In the genomic region with DNA sequence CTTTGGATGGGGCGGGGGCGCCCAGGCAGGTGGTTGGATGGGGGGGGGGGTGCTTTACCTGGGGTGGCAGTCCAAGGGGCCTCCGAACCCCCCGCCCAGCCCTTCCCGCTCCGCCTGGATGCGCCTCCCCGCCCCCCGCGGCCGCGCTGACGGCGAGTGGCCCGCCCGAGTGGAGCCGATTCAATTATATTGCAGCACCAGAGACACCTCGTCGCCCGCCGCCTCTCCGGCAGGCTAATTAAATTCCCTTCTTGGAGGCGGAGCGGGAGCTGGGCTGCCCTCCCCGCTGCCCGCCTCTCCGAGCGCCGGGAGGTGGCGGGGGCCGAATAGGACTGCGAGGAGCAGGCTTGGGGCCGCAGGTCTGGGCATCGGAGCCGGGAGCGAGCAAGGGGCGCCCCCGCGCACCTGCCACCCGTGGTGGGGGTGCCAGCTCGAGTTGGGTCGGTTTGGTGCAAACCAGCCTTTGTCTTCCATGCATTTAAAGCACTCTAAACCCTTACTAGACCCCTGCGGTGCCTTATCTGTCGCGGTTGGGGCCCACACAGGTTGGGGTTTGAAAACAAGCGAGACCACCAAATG, we compare ENCODE assay signal across 8 mouse cellular contexts. TPM values are rescaled to one million over a fixed set of nuclear protein-coding genes. Genes with fewer than 3 reads are reported as not detected.
DNase-seq lines count a peak whose midpoint lies in the region; TF ChIP-seq lines count a peak whose summit lies in the region.

No protein-coding gene starts in this region.

- peak; percentile 59 for DNase-seq in gastrocnemius, adult 18-20 months (ENCODE audit: low spot score)
- no peak for DNase-seq in gastrocnemius, postnatal 4 days (ENCODE audit: low spot score in 2 of 2)
- DNase-seq in cerebellum, adult 2 months, result peak; percentile 84 to 89
- DNase-seq in gastrocnemius, postnatal 14 days, result peak; percentile 63
- peak; percentile 86 for DNase-seq in kidney, adult 2 months
- peak; percentile 54 for DNase-seq in liver, adult 2 months (ENCODE audit: extremely low read depth, low read depth, low spot score)
- peak; percentile 70 for DNase-seq in neural tube, embryonic 10.5 days (ENCODE audit: extremely low spot score, low spot score)
- peak; percentile 64 for DNase-seq in testis, postnatal 10 days (ENCODE audit: low spot score)

- H3K36me3 ChIP-seq in kidney, adult 2 months (ENCODE audit: control insufficient read depth, insufficient read depth, low read length), result no peaks in the 10 kb centered on the region
- no peaks in the 10 kb centered on the region for H3K36me3 ChIP-seq in liver, adult 2 months (ENCODE audit: control insufficient read depth, insufficient read depth, low read length)

- under 1% methylated on average over 45 of the region's 46 CpGs for WGBS in cerebellum, adult 2 months
- WGBS in kidney, adult 2 months, result 3% methylated on average over 45 of the region's 46 CpGs
- WGBS in liver, adult 2 months, result 2% methylated on average over 44 of the region's 46 CpGs

- intact Hi-C loops in gastrocnemius, postnatal 14 days (cut with DNase I; ENCODE audit: low total_unique reads), result loop anchor here (5.0 kb wide), 1 partner anchor 131 kb away; no protein-coding TSS in a partner anchor

- no peaks in the 10 kb centered on the region for H3K27me3 ChIP-seq in cerebellum, adult 2 months (ENCODE audit: control insufficient read depth, insufficient read depth, low read length)
- no peaks in the 10 kb centered on the region for H3K27me3 ChIP-seq in kidney, adult 2 months (replicated peaks; ENCODE audit: control insufficient read depth, insufficient read depth, low read length)
- H3K27me3 ChIP-seq in liver, adult 2 months (ENCODE audit: control insufficient read depth, insufficient read depth, low read length), result no peaks in the 10 kb centered on the region

- peak overlapping the region; percentile 55 for H3K4me3 ChIP-seq in cerebellum, adult 2 months (replicated peaks; ENCODE audit: insufficient read depth, low read depth, low read length)
- H3K4me3 ChIP-seq in kidney, adult 2 months (ENCODE audit: insufficient read depth, low read depth, low read length), result peak overlapping the region; percentile 70
- peak overlapping the region; percentile 70 for H3K4me3 ChIP-seq in liver, adult 2 months (ENCODE audit: insufficient read depth, low read depth, low read length)

- peak; percentile 36; the same call in 1 of the 2 replicates for TF ChIP-seq POLR2A in cerebellum, adult 2 months (IDR thresholded peaks at IDR 0.05; ENCODE audit: borderline replicate concordance, insufficient read depth, low read length)
- no peak for TF ChIP-seq POLR2A in kidney, adult 2 months (IDR thresholded peaks at IDR 0.05; ENCODE audit: low read depth, low read length)
- 0 out of 2 replicates have a peak, but pooled peaks have one; percentile 20 for TF ChIP-seq POLR2A in liver, adult 2 months (IDR thresholded peaks at IDR 0.05; ENCODE audit: extremely low read depth, insufficient read depth, low read length)

- H3K27ac ChIP-seq in cerebellum, adult 2 months (ENCODE audit: insufficient read depth, low read length), result peak overlapping the region; percentile 98
- H3K27ac ChIP-seq in kidney, adult 2 months (ENCODE audit: insufficient read depth, low read depth, low read length), result peak overlapping the region; percentile 87
- peak overlapping the region; percentile 91 for H3K27ac ChIP-seq in liver, adult 2 months (replicated peaks; ENCODE audit: insufficient read depth, low read depth, low read length)

- H3K79me2 ChIP-seq in liver, adult 2 months (ENCODE audit: control insufficient read depth, insufficient read depth, low read length), result peaks cover 29% of the 10 kb centered on the region

- peaks cover 20% of the 10 kb centered on the region for H3K4me1 ChIP-seq in cerebellum, adult 2 months (ENCODE audit: control insufficient read depth, insufficient read depth, low read length)
- H3K4me1 ChIP-seq in kidney, adult 2 months (ENCODE audit: control insufficient read depth, insufficient read depth, low read length), result peaks cover 32% of the 10 kb centered on the region
- H3K4me1 ChIP-seq in liver, adult 2 months (ENCODE audit: control insufficient read depth, insufficient read depth, low read length), result peaks cover 31% of the 10 kb centered on the region

- H3K9ac ChIP-seq in liver, adult 2 months (ENCODE audit: low read depth, low read length), result peak overlapping the region; percentile 89

- no peak for TF ChIP-seq CTCF in cerebellum, adult 2 months (IDR thresholded peaks at IDR 0.05; ENCODE audit: borderline replicate concordance, insufficient read depth, low read depth, low read length)
- no peak for TF ChIP-seq CTCF in kidney, adult 2 months (conservative IDR thresholded peaks at IDR 0.05; ENCODE audit: insufficient read depth, insufficient read length, low read depth, low read length)
- TF ChIP-seq CTCF in liver, adult 2 months (IDR thresholded peaks at IDR 0.05; ENCODE audit: low read depth, low read length), result no peak

RNA-seq across cellular contexts. Expression of gene Gins2, which starts 51.2 kb away (rescaled TPM):
- total RNA-seq in gastrocnemius, adult 18-20 months (2021), result under 1 TPM in 1 of 2 experiments, not detected in 1; 0.80 TPM
- 10 to 100 TPM; 22.5 to 26.3 TPM for total RNA-seq in gastrocnemius, postnatal 4 days (2021)
- polyA plus RNA-seq in cerebellum, adult 2 months (2012; rRNA removed), result 2.1 and 2.5 TPM in 2 replicates
- total RNA-seq in gastrocnemius, postnatal 14 days (2021), result 1 to 10 TPM; 2.9 to 3.6 TPM
- 6.4 and 6.9 TPM in 2 replicates for polyA plus RNA-seq in kidney, adult 2 months (2012; rRNA removed)
- total RNA-seq in liver, adult 2 months (2014; rRNA removed), result 0.37 and 2.3 TPM in 2 replicates
- polyA plus RNA-seq in liver, adult 2 months (2012; rRNA removed), result 1.9 TPM in 2 replicates

Comparison
In these comparisons a context has a peak if more than half of its experiments do, and no peak if none do; other contexts are left out.
1. DNase-seq: peak in gastrocnemius, adult 18-20 months (single experiment), cerebellum, adult 2 months (2 of 2), gastrocnemius, postnatal 14 days (single experiment), kidney, adult 2 months (single experiment), liver, adult 2 months (single experiment), neural tube, embryonic 10.5 days (single experiment) and testis, postnatal 10 days (single experiment); none in gastrocnemius, postnatal 4 days (0 of 2).
2. Peak in every context shown above with its lines, with median percentiles within 50 percentile points of each other: H3K27ac ChIP-seq and H3K4me3 ChIP-seq.